Mouse (Mus musculus) erythroblast, embryonic 14.5 days (primary cell): ENCODE results near the gene Tnrc6a. TPM values are rescaled to one million over a fixed set of nuclear protein-coding genes. Genes with fewer than 3 reads are reported as not detected.

Experiments
- H3K27me3 ChIP-seq: 2 replicates; pipeline ENCODE4 v1.6.1; 2012; ENCODE audit warnings: inconsistent platforms; ENCODE audit not compliant: control insufficient read depth
- H3K36me3 ChIP-seq: 2 replicates; pipeline ENCODE4 v1.6.1; 2012; ENCODE audit warnings: mild to moderate bottlenecking, inconsistent platforms; ENCODE audit not compliant: control insufficient read depth
- H3K4me1 ChIP-seq: 2 replicates; pipeline ENCODE4 v1.6.1; 2012; ENCODE audit warnings: inconsistent platforms; ENCODE audit not compliant: control insufficient read depth
- H3K4me3 ChIP-seq: replicated peaks from 2 replicates; pipeline ENCODE3; 2012; ENCODE audit warnings: moderate library complexity, mild to moderate bottlenecking, inconsistent platforms
- H3K9me3 ChIP-seq: 2 replicates; pipeline ENCODE4 v1.6.1; 2012; ENCODE audit warnings: low read length, inconsistent platforms, mixed read lengths; ENCODE audit not compliant: control insufficient read depth
- GATA1 ChIP-seq: IDR thresholded peaks from 2 replicates; pipeline ENCODE4 v1.6.1; 2012; ENCODE audit warnings: low read length, inconsistent platforms, mixed read lengths
- TAL1 ChIP-seq: IDR thresholded peaks from 3 replicates; pipeline ENCODE4 v1.6.1; 2012; ENCODE audit warnings: low read length, inconsistent platforms, mixed read lengths
- polyA plus RNA-seq: library from polyadenylated mRNA; stranded (reverse); fragments of >175 nt; gene quantifications from 2 replicates; pipeline ENCODE4 v1.2.3, GENCODE M21; 2012

Tnrc6a gene
- polyA plus RNA-seq, 1 experiment = 1.8 TPM

GRCm38 (mm10) chr7:123212316-123212715, 88.6 kb downstream of the Tnrc6a start:
- Histone ChIP-seq H3K27me3 (no peaks in the 10 kb centered on the region), H3K4me3 (no peak overlapping the region)

GRCm38 (mm10) chr7:123214365-123215075, 90.8 kb downstream of the Tnrc6a start, which contains the start of gene Slc5a11:
Gene Slc5a11, plus strand, starts transcription at chr7:123214780.
- Histone ChIP-seq H3K27me3 (no peaks in the 10 kb centered on the region), H3K36me3 (no peaks in the 10 kb centered on the region), H3K4me1 (peaks cover 4% of the 10 kb centered on the region), H3K9me3 (no peaks in the 10 kb centered on the region), H3K4me3 (no peak within 1 kb of the TSS)
- no peak for TF ChIP-seq TAL1
- no peak for TF ChIP-seq GATA1

More at GRCm38 (mm10) chr7:123212316-123212715, 88.6 kb downstream of the Tnrc6a start:
- no peaks in the 10 kb centered on the region for H3K36me3 ChIP-seq
- TF ChIP-seq GATA1 (no peak), TAL1 (no peak)
- H3K9me3 ChIP-seq = no peaks in the 10 kb centered on the region
- peaks cover 4% of the 10 kb centered on the region for H3K4me1 ChIP-seq

GRCm38 (mm10) chr7:123215138-123215537, 91.5 kb downstream of the Tnrc6a start:
- no peaks in the 10 kb centered on the region for H3K9me3 ChIP-seq
- H3K4me3 ChIP-seq = no peak overlapping the region
- H3K36me3 ChIP-seq = no peaks in the 10 kb centered on the region
- H3K27me3 ChIP-seq = no peaks in the 10 kb centered on the region
- TF ChIP-seq TAL1 = no peak
- TF ChIP-seq GATA1 = no peak
- peaks cover 4% of the 10 kb centered on the region for H3K4me1 ChIP-seq

GRCm38 (mm10) chr7:123217448-123218354, 94.0 kb downstream of the Tnrc6a start:
- TF ChIP-seq GATA1 (no peak), TAL1 (no peak)
- peaks cover 4% of the 10 kb centered on the region for H3K4me1 ChIP-seq
- no peak overlapping the region for H3K4me3 ChIP-seq
- H3K27me3 ChIP-seq = no peaks in the 10 kb centered on the region
- no peaks in the 10 kb centered on the region for H3K36me3 ChIP-seq
- no peaks in the 10 kb centered on the region for H3K9me3 ChIP-seq

GRCm38 (mm10) chr7:123218620-123219019, 94.9 kb downstream of the Tnrc6a start:
- no peak overlapping the region for H3K4me3 ChIP-seq
- H3K27me3 ChIP-seq = no peaks in the 10 kb centered on the region
- H3K4me1 ChIP-seq = peaks cover 4% of the 10 kb centered on the region
- H3K9me3 ChIP-seq = no peaks in the 10 kb centered on the region
- no peaks in the 10 kb centered on the region for H3K36me3 ChIP-seq
- TF ChIP-seq TAL1 (no peak), GATA1 (no peak)

GRCm38 (mm10) chr7:123219781-123220632, 96.3 kb downstream of the Tnrc6a start:
- Histone ChIP-seq H3K27me3 (no peaks in the 10 kb centered on the region), H3K36me3 (no peaks in the 10 kb centered on the region), H3K4me3 (no peak overlapping the region), H3K9me3 (no peaks in the 10 kb centered on the region), H3K4me1 (no peaks in the 10 kb centered on the region)
- TF ChIP-seq TAL1 (no peak), GATA1 (no peak)

- Histone ChIP-seq H3K9me3 (no peaks in the 10 kb centered on the region), H3K4me1 (no peaks in the 10 kb centered on the region), H3K27me3 (no peaks in the 10 kb centered on the region), H3K36me3 (no peaks in the 10 kb centered on the region), H3K4me3 (no peak overlapping the region)
- TF ChIP-seq GATA1 = no peak
- TF ChIP-seq TAL1 = no peak
These were observed 96.9 kb downstream of the Tnrc6a start for GRCm38 (mm10) chr7:123220633-123220942.

- Histone ChIP-seq H3K4me3 (no peak overlapping the region), H3K27me3 (no peaks in the 10 kb centered on the region), H3K9me3 (no peaks in the 10 kb centered on the region), H3K36me3 (no peaks in the 10 kb centered on the region), H3K4me1 (no peaks in the 10 kb centered on the region)
- TF ChIP-seq GATA1 = no peak
- no peak for TF ChIP-seq TAL1
These were observed 100.4 kb downstream of the Tnrc6a start for GRCm38 (mm10) chr7:123224076-123224475.

- TF ChIP-seq GATA1 = no peak
- no peak for TF ChIP-seq TAL1
- H3K4me3 ChIP-seq = no peak overlapping the region
- no peaks in the 10 kb centered on the region for H3K36me3 ChIP-seq
- H3K4me1 ChIP-seq = no peaks in the 10 kb centered on the region
- H3K9me3 ChIP-seq = no peaks in the 10 kb centered on the region
- H3K27me3 ChIP-seq = no peaks in the 10 kb centered on the region
These were observed 101.5 kb downstream of the Tnrc6a start for GRCm38 (mm10) chr7:123225159-123225558.
